Mouse (Mus musculus): ENCODE results near the gene Cmya5.
"Not testable (repeated sequence)": the region's sequence is repeated elsewhere in the genome, so short reads cannot be mapped to it uniquely, and the experiment has no call there.

Cmya5 gene

GRCm38 (mm10) chr13:93144336-93145167 is at the start of gene Cmya5:
Gene Cmya5 (minus strand): TSS chr13:93144724.
- peak; percentile 89 to 92 for DNase-seq

GRCm38 (mm10) chr13:93192646-93193026 is 48.1 kb upstream of the Cmya5 start:
- no peak for DNase-seq

- peak; percentile 96 to 97 for DNase-seq
These were observed 47.5 kb upstream of the Cmya5 start, which contains the start of gene Tent2 for GRCm38 (mm10) chr13:93191831-93192645. Gene Tent2 (minus strand): TSS chr13:93192385.

- DNase-seq: peak in 1 of 2 experiments; percentile 11
These were observed 44.9 kb upstream of the Cmya5 start for GRCm38 (mm10) chr13:93189416-93189815.

GRCm38 (mm10) chr13:93188738-93189137 is 44.2 kb upstream of the Cmya5 start:
- DNase-seq: no peak

GRCm38 (mm10) chr13:93187792-93188191 is 43.3 kb upstream of the Cmya5 start:
- not testable (repeated sequence) for DNase-seq

- no peak for DNase-seq
These were observed 35.8 kb upstream of the Cmya5 start for GRCm38 (mm10) chr13:93180351-93180750.

- DNase-seq: no peak
These were observed 35.0 kb upstream of the Cmya5 start for GRCm38 (mm10) chr13:93179522-93179921.

- no peak for DNase-seq
These were observed 33.0 kb upstream of the Cmya5 start for GRCm38 (mm10) chr13:93177571-93177970.

GRCm38 (mm10) chr13:93163303-93163702 is 18.8 kb upstream of the Cmya5 start:
- DNase-seq: no peak

GRCm38 (mm10) chr13:93162456-93162855 is 17.9 kb upstream of the Cmya5 start:
- DNase-seq: no peak

- no peak for DNase-seq
These were observed 13.7 kb upstream of the Cmya5 start for GRCm38 (mm10) chr13:93158261-93158660.

GRCm38 (mm10) chr13:93153280-93153679 is 8.8 kb upstream of the Cmya5 start:
- DNase-seq: no peak

- peak; percentile 27 to 34 for DNase-seq
These were observed 673 bp downstream of the Cmya5 start for GRCm38 (mm10) chr13:93143819-93144283.

- no peak for DNase-seq
These were observed 3.3 kb downstream of the Cmya5 start for GRCm38 (mm10) chr13:93141184-93141583.

GRCm38 (mm10) chr13:93138059-93138458 is 6.5 kb downstream of the Cmya5 start:
- DNase-seq: peak; percentile 78 to 80

GRCm38 (mm10) chr13:93137098-93137497 is 7.4 kb downstream of the Cmya5 start:
- DNase-seq: no peak

- no peak for DNase-seq
These were observed 8.3 kb downstream of the Cmya5 start for GRCm38 (mm10) chr13:93136251-93136650.

- DNase-seq: no peak
These were observed 9.0 kb downstream of the Cmya5 start for GRCm38 (mm10) chr13:93135501-93135900.

GRCm38 (mm10) chr13:93130674-93131073 is 13.8 kb downstream of the Cmya5 start:
- DNase-seq: no peak

GRCm38 (mm10) chr13:93128961-93129360 is 15.6 kb downstream of the Cmya5 start:
- DNase-seq: no peak

- no peak for DNase-seq
These were observed 16.2 kb downstream of the Cmya5 start for GRCm38 (mm10) chr13:93128111-93128860.

- no peak for DNase-seq
These were observed 22.2 kb downstream of the Cmya5 start for GRCm38 (mm10) chr13:93122321-93122720.
